Mouse (Mus musculus): ENCODE results near the gene Zdhhc19.
A peak's percentile ranks its signal among the peaks of the same experiment; 100 is the strongest.

Zdhhc19 gene

GRCm38 (mm10) chr16:32541338-32542179 lies 45.5 kb downstream of the Zdhhc19 start:
- no peak for DNase-seq (ENCODE audit: low read depth, low spot score)
- Histone ChIP-seq H3K27me3 (ENCODE audit: control insufficient read depth, insufficient read depth, low read length, poor library complexity, severe bottlenecking) (no peaks in the 10 kb centered on the region), H3K36me3 (ENCODE audit: control insufficient read depth, insufficient read depth, low read length, poor library complexity, severe bottlenecking) (no peaks in the 10 kb centered on the region)

GRCm38 (mm10) chr16:32543422-32543821 lies 47.4 kb downstream of the Zdhhc19 start:
- DNase-seq (ENCODE audit: low read depth, low spot score), result no peak
- H3K36me3 ChIP-seq (ENCODE audit: control insufficient read depth, insufficient read depth, low read length, poor library complexity, severe bottlenecking), result no peaks in the 10 kb centered on the region
- H3K27me3 ChIP-seq (ENCODE audit: control insufficient read depth, insufficient read depth, low read length, poor library complexity, severe bottlenecking), result no peaks in the 10 kb centered on the region

GRCm38 (mm10) chr16:32547156-32548068 lies 51.3 kb downstream of the Zdhhc19 start:
- peak; percentile 41 for DNase-seq (ENCODE audit: low read depth, low spot score)
- H3K27me3 ChIP-seq (ENCODE audit: control insufficient read depth, insufficient read depth, low read length, poor library complexity, severe bottlenecking), result no peaks in the 10 kb centered on the region
- no peaks in the 10 kb centered on the region for H3K36me3 ChIP-seq (ENCODE audit: control insufficient read depth, insufficient read depth, low read length, poor library complexity, severe bottlenecking)

GRCm38 (mm10) chr16:32550084-32550483 lies 54.0 kb downstream of the Zdhhc19 start:
- DNase-seq (ENCODE audit: low read depth, low spot score), result no peak

GRCm38 (mm10) chr16:32550487-32550886 lies 54.4 kb downstream of the Zdhhc19 start:
- no peak for DNase-seq (ENCODE audit: low read depth, low spot score)
- Histone ChIP-seq H3K27me3 (ENCODE audit: control insufficient read depth, insufficient read depth, low read length, poor library complexity, severe bottlenecking) (no peaks in the 10 kb centered on the region), H3K36me3 (ENCODE audit: control insufficient read depth, insufficient read depth, low read length, poor library complexity, severe bottlenecking) (no peaks in the 10 kb centered on the region)

More at GRCm38 (mm10) chr16:32550084-32550483, 54.0 kb downstream of the Zdhhc19 start:
- Histone ChIP-seq H3K36me3 (ENCODE audit: control insufficient read depth, insufficient read depth, low read length, poor library complexity, severe bottlenecking) (no peaks in the 10 kb centered on the region), H3K27me3 (ENCODE audit: control insufficient read depth, insufficient read depth, low read length, poor library complexity, severe bottlenecking) (no peaks in the 10 kb centered on the region)

GRCm38 (mm10) chr16:32551346-32551747 lies 55.3 kb downstream of the Zdhhc19 start:
- Histone ChIP-seq H3K36me3 (ENCODE audit: control insufficient read depth, insufficient read depth, low read length, poor library complexity, severe bottlenecking) (no peaks in the 10 kb centered on the region), H3K27me3 (ENCODE audit: control insufficient read depth, insufficient read depth, low read length, poor library complexity, severe bottlenecking) (no peaks in the 10 kb centered on the region)
- no peak for DNase-seq (ENCODE audit: low read depth, low spot score)

- DNase-seq (ENCODE audit: low read depth, low spot score), result no peak
- no peaks in the 10 kb centered on the region for H3K27me3 ChIP-seq (ENCODE audit: control insufficient read depth, insufficient read depth, low read length, poor library complexity, severe bottlenecking)
- H3K36me3 ChIP-seq (ENCODE audit: control insufficient read depth, insufficient read depth, low read length, poor library complexity, severe bottlenecking), result no peaks in the 10 kb centered on the region
These were observed 59.5 kb downstream of the Zdhhc19 start for GRCm38 (mm10) chr16:32555588-32555987.

- Histone ChIP-seq H3K27me3 (ENCODE audit: control insufficient read depth, insufficient read depth, low read length, poor library complexity, severe bottlenecking) (no peaks in the 10 kb centered on the region), H3K36me3 (ENCODE audit: control insufficient read depth, insufficient read depth, low read length, poor library complexity, severe bottlenecking) (no peaks in the 10 kb centered on the region)
- DNase-seq (ENCODE audit: low read depth, low spot score), result no peak
These were observed 63.4 kb downstream of the Zdhhc19 start for GRCm38 (mm10) chr16:32559493-32559892.

GRCm38 (mm10) chr16:32563056-32563793 lies 67.2 kb downstream of the Zdhhc19 start:
- H3K27me3 ChIP-seq (ENCODE audit: control insufficient read depth, insufficient read depth, low read length, poor library complexity, severe bottlenecking), result no peaks in the 10 kb centered on the region
- H3K36me3 ChIP-seq (ENCODE audit: control insufficient read depth, insufficient read depth, low read length, poor library complexity, severe bottlenecking), result no peaks in the 10 kb centered on the region
- DNase-seq (ENCODE audit: low read depth, low spot score), result no peak

GRCm38 (mm10) chr16:32567282-32567681 lies 71.2 kb downstream of the Zdhhc19 start:
- no peaks in the 10 kb centered on the region for H3K36me3 ChIP-seq (ENCODE audit: control insufficient read depth, insufficient read depth, low read length, poor library complexity, severe bottlenecking)
- no peaks in the 10 kb centered on the region for H3K27me3 ChIP-seq (ENCODE audit: control insufficient read depth, insufficient read depth, low read length, poor library complexity, severe bottlenecking)
- DNase-seq (ENCODE audit: low read depth, low spot score), result peak; percentile 18

GRCm38 (mm10) chr16:32568401-32568800 lies 72.3 kb downstream of the Zdhhc19 start:
- H3K27me3 ChIP-seq (ENCODE audit: control insufficient read depth, insufficient read depth, low read length, poor library complexity, severe bottlenecking), result no peaks in the 10 kb centered on the region
- DNase-seq (ENCODE audit: low read depth, low spot score), result no peak
- H3K36me3 ChIP-seq (ENCODE audit: control insufficient read depth, insufficient read depth, low read length, poor library complexity, severe bottlenecking), result no peaks in the 10 kb centered on the region

GRCm38 (mm10) chr16:32570042-32570441 lies 74.0 kb downstream of the Zdhhc19 start:
- no peak for DNase-seq (ENCODE audit: low read depth, low spot score)
- no peaks in the 10 kb centered on the region for H3K36me3 ChIP-seq (ENCODE audit: control insufficient read depth, insufficient read depth, low read length, poor library complexity, severe bottlenecking)
- no peaks in the 10 kb centered on the region for H3K27me3 ChIP-seq (ENCODE audit: control insufficient read depth, insufficient read depth, low read length, poor library complexity, severe bottlenecking)

- H3K36me3 ChIP-seq (ENCODE audit: control insufficient read depth, insufficient read depth, low read length, poor library complexity, severe bottlenecking), result no peaks in the 10 kb centered on the region
- DNase-seq (ENCODE audit: low read depth, low spot score), result peak; percentile 15
- H3K27me3 ChIP-seq (ENCODE audit: control insufficient read depth, insufficient read depth, low read length, poor library complexity, severe bottlenecking), result no peaks in the 10 kb centered on the region
These were observed 76.5 kb downstream of the Zdhhc19 start for GRCm38 (mm10) chr16:32572528-32572927.

- Histone ChIP-seq H3K27me3 (ENCODE audit: control insufficient read depth, insufficient read depth, low read length, poor library complexity, severe bottlenecking) (no peaks in the 10 kb centered on the region), H3K36me3 (ENCODE audit: control insufficient read depth, insufficient read depth, low read length, poor library complexity, severe bottlenecking) (no peaks in the 10 kb centered on the region)
- no peak for DNase-seq (ENCODE audit: low read depth, low spot score)
These were observed 90.4 kb downstream of the Zdhhc19 start for GRCm38 (mm10) chr16:32586482-32586881.

Data from splenic B cell, adult 2 months (primary cell).